Mouse (Mus musculus) Patski (cell line): ENCODE measurements around the gene Runx1. TPM values are rescaled to one million over a fixed set of nuclear protein-coding genes. Genes with fewer than 3 reads are reported as not detected.

Experiments used
- ATAC-seq: fragments of 100-300 bp; one replicate; pipeline ENCODE4 v1.8.0; 2021
- CTCF ChIA-PET: fragments of 350-600 bp; sonication (Branson Sonifier 250); formaldehyde crosslinking; loops from one replicate; lab custom pipeline; 2022; ENCODE audit warnings: inconsistent platforms; lab: Charles Lee
- POLR2A ChIA-PET: fragments of 350-600 bp; sonication (Branson Sonifier 250); formaldehyde crosslinking; loops from one replicate; lab custom pipeline; 2022; ENCODE audit warnings: antibody characterized with exemption, inconsistent platforms; lab: Charles Lee
- DNase-seq: peaks from one replicate; pipeline ENCODE4 v3.0.0-alpha.2; 2011; ENCODE audit warnings: low read depth, low spot score
- H3K27me3 ChIP-seq: fragments of 371-371 bp; one replicate; pipeline ENCODE4 v1.5.1; 2021
- CTCF ChIP-seq: fragments of 100-300 bp; IDR thresholded peaks from one replicate; pipeline ENCODE4 v1.5.1; 2021
- in situ Hi-C: fragments of 300-500 bp; cut with MboI; formaldehyde crosslinking; loops from 3 replicates; pipeline ENCODE4 v1.11.1; 2018; ENCODE audit warnings: low pct_unique_long_range_greater_than_20kb, mixed read lengths
- polyA plus RNA-seq: library from polyadenylated mRNA; unstranded; gene quantifications from one replicate; pipeline ENCODE4 v1.2.3, GENCODE M21; 2021

Gene Runx1
- polyA plus RNA-seq, 1 experiment from 2014 or later: 42.5 TPM

DNA sequence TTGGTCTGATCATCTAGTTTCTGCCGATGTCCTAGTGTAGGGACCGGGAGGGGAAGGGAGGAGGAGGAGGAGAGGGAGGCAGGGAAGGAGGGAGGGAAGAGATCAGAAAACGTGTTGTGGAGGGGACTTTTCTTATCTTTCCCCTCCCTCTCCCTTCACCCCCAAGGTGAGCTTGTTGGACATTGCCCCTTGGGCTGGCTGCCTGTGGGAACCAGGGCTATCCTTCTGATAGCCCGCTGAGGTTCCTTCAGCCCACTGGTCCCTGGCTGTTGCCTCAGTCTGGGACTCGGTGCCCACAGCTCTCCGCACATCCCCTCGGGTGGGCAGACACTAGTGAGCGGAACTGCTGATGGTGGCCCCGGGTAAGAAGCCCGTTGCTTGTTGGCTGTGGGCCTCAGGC, 181.6 kb downstream of the Runx1 start:
- POLR2A ChIA-PET: interaction anchor here (0.7 kb wide), 1 partner anchor 9 kb away, joined by 4 read pairs; no protein-coding TSS in a partner anchor
- no peak for TF ChIP-seq CTCF
- DNase-seq (no peak), ATAC-seq (no peak)
- no peaks in the 10 kb centered on the region for H3K27me3 ChIP-seq
- in situ Hi-C loops: no loop called here
- CTCF ChIA-PET: interaction anchor here (0.8 kb wide), 1 partner anchor 8 kb away, joined by 3 read pairs; no protein-coding TSS in a partner anchor

DNA sequence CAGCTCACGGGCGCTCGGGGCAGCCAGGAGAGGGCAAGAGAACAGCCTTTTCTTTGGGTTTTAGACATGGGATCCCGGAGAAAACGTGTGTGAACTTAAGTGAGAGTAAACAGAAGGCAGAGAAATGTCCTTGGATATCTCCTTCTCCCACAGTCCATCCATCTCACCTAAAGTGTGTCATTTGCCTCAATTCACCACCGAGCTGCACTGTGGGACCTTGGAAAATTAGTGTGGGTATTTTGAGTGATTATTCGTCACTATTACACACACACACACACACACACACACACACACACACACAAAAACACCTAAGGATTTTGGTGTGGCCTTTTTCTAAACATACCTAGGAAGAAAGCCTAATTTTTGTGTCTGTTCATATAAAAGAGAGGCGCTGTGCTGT, 183.7 kb downstream of the Runx1 start:
- in situ Hi-C loops: no loop called here
- POLR2A ChIA-PET: no interaction called here
- CTCF ChIA-PET: no interaction called here
- H3K27me3 ChIP-seq: no peaks in the 10 kb centered on the region
- ATAC-seq (no peak), DNase-seq (no peak)
- TF ChIP-seq CTCF: no peak

DNA sequence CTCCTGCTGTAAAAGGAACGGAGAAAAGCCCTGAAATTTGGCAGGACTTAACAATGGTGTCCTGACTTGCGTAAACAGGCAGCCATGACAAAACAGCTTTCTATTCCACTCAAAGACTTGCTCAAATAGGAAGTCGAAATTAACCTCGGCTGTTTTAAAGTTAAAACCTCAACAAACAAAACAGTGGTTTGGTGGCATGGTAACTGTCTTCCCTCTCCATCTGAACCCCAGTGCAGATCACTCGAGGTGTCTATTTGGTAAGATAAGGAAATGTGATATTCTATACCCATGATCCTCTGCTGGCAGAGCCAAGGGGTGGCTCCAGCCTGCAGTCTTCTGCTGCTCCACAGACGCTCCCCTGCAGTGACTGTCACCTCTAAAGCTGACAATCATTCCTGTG, 184.9 kb downstream of the Runx1 start:
- no peak for ATAC-seq

DNA sequence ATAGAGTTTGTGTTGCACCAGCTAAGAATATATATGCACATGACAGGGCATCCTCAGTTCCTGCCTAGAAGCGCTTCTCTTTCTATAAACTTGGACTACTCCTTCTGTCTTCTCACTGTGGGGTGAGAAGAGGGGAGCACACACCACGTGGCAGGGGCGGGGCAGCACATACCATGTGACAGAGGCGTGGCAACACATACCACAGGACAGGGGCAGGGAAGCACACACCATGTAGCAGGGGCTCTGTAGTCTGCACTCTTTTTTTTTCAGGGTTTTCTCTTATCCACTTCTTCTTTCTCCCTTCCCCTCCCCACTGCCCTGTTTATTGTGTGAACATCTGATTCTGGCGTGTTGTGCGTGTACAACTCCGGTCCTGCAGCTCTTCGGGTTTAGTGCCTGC, 186.9 kb downstream of the Runx1 start:
- no peak for ATAC-seq
- in situ Hi-C loops: no loop called here
- TF ChIP-seq CTCF: no peak
- ChIA-PET CTCF (no interaction called here), POLR2A (interaction anchor here (1.0 kb wide), 1 partner anchor 11 kb away, joined by 4 read pairs; no protein-coding TSS in a partner anchor)
- no peaks in the 10 kb centered on the region for H3K27me3 ChIP-seq
- no peak for DNase-seq

More for the DNA sequence above, 184.9 kb downstream of the Runx1 start:
- DNase-seq: no peak
- H3K27me3 ChIP-seq: no peaks in the 10 kb centered on the region
- ChIA-PET POLR2A (no interaction called here), CTCF (no interaction called here)
- TF ChIP-seq CTCF: no peak
- in situ Hi-C loops: no loop called here

DNA sequence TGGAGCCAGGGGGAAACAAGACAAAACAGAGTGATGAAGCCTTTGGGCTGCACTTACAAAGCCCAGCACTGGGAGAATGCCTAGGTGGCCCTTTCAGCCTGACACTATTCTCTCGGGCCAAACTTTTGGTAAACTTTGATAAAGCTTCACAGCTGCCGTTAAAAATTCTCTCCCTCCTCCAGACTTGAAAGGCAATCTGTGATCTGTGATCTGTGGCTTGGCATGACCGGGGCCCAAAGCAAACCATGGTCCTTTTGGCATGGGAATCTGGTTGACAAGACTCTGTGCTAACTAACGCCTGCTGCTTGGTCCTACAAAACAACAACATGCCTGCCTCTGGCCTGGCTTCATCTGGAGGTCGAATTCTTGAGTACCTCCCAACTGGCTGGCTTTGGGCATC, 188.9 kb downstream of the Runx1 start:
- DNase-seq (no peak), ATAC-seq (no peak)
- TF ChIP-seq CTCF: no peak
- POLR2A ChIA-PET: no interaction called here
- in situ Hi-C loops: no loop called here
- no peaks in the 10 kb centered on the region for H3K27me3 ChIP-seq
- CTCF ChIA-PET: no interaction called here

DNA sequence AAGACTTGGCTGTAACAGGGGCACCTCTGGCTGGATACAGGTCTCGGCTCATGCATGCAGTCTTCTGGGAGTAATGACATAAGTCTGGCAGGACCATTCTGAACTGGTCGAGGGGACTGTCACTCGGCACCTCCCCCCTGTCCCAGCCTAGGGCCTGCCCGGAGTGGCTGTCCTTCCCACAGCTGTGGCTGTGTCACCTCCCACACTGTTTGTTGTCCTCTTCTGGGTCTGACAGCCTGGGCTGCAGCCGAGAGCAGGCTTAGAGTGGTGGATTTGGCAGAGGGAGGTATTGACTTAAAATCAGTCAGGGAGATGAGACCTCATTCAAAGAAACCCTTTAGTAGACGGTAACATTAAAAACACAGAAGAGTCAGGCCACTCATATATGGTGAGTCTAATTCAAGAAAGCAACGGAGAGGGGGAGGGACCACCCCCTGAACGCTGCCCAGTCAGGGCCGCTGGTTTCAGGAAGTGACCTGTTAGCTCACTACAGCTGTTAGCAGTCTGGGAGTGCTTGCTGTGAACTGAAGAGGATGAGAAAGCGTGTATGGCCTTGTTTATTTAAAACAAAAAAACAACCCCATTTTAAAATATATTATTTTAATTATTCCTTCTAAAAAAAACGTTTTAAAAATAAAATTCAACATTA, 193.7 kb downstream of the Runx1 start:
- no peak for TF ChIP-seq CTCF
- in situ Hi-C loops: no loop called here
- CTCF ChIA-PET: no interaction called here
- no peaks in the 10 kb centered on the region for H3K27me3 ChIP-seq
- DNase-seq (no peak), ATAC-seq (no peak)
- POLR2A ChIA-PET: no interaction called here

DNA sequence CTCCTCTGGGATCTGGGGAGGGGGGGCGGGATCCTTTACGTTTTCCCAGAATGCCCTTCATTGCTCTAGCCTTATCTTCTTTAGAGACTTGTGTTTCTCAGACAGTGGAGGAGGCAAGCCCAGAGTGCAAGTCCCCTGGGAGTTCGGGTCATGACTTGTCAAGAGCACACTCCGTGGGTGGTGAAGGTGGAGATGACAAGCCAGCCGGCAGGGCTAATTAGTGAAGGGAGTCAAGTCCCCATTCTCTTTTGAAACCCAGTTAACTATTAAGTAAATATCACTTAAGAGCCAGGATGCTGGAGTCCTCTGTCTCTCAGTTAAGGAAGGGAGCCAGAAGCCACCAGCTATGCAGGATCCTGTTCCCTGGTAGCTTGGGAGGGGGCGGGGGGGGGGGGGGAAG, 194.3 kb downstream of the Runx1 start:
- no peak for TF ChIP-seq CTCF
- in situ Hi-C loops: no loop called here
- peak; percentile 23 for ATAC-seq
- ChIA-PET CTCF (no interaction called here), POLR2A (no interaction called here)
- H3K27me3 ChIP-seq: no peaks in the 10 kb centered on the region
- no peak for DNase-seq

DNA sequence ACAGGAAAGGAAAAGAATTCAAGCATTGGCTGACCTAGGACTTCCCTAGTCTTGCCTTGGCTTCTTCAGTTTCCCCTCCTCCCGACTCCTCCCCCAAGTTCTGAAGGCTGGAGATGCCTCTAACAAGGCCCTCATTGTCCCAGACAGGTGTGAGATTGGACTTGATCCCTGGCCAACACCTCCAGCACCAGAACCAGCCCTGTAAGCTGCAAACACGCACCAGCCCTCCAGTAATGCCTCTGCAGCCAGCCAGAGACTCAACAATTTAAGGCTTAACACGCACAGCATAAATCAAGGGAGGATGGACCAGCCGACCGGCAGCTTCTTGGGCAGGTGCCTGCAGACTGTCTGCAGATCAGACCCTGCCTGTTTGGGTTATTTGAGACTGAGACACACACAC, 195.0 kb downstream of the Runx1 start:
- no peak for TF ChIP-seq CTCF
- no peak for DNase-seq
- ATAC-seq: no peak
- POLR2A ChIA-PET: no interaction called here
- no peaks in the 10 kb centered on the region for H3K27me3 ChIP-seq
- in situ Hi-C loops: no loop called here
- CTCF ChIA-PET: interaction anchor here (1.1 kb wide), 1 partner anchor 18 kb away, joined by 3 read pairs; no protein-coding TSS in a partner anchor

DNA sequence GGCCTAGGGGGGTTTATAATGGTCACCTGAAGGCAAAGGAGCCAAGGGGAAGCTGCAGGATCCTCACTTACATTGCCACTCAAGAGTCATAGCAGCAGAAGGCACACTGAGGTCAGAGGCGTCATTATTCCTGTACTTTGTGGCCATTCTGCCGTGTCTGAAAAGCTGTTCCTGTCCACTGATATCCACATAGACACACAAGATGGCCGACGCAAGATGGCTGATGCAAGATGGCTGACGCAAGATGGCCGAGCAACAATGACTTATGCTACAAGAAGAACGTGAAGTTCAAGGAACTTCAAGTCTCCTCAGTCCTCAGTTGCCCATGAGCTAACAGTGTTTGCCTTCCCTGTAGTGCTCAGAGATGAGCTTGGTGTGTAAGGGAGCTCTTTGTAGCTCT, 196.1 kb downstream of the Runx1 start:
- ATAC-seq: no peak

DNA sequence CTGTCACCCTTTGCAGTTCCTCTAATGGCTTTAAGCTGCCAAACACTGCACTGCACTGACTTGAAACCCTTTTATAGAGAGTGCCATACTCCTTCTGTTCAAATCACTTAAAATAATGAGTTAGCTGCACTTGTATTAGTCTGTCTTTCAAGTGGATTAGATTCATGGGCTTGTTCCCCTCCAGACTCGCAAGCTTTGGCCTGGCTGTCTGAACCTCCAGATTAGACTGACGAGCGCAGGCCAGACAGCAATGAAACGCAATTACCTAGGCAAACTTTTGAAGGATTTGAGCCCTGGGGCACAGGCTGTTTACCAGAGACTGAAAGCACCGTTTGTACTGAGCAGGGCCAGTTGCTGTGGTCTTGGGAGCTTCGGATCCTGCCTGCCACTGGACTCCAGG, 198.7 kb downstream of the Runx1 start:
- ChIA-PET CTCF (interaction anchor here (1.4 kb wide), 1 partner anchor 26 kb away, joined by 3 read pairs; no protein-coding TSS in a partner anchor), POLR2A (interaction anchor here (0.8 kb wide), 1 partner anchor 77 kb away, joined by 3 read pairs; no protein-coding TSS in a partner anchor)
- H3K27me3 ChIP-seq: no peaks in the 10 kb centered on the region
- TF ChIP-seq CTCF: no peak
- DNase-seq (no peak), ATAC-seq (no peak)
- in situ Hi-C loops: no loop called here

More for the DNA sequence above, 196.1 kb downstream of the Runx1 start:
- H3K27me3 ChIP-seq: no peaks in the 10 kb centered on the region
- no peak for DNase-seq
- ChIA-PET POLR2A (interaction anchor here (1.0 kb wide), 1 partner anchor 11 kb away, joined by 3 read pairs; no protein-coding TSS in a partner anchor), CTCF (no interaction called here)
- no peak for TF ChIP-seq CTCF
- in situ Hi-C loops: no loop called here

DNA sequence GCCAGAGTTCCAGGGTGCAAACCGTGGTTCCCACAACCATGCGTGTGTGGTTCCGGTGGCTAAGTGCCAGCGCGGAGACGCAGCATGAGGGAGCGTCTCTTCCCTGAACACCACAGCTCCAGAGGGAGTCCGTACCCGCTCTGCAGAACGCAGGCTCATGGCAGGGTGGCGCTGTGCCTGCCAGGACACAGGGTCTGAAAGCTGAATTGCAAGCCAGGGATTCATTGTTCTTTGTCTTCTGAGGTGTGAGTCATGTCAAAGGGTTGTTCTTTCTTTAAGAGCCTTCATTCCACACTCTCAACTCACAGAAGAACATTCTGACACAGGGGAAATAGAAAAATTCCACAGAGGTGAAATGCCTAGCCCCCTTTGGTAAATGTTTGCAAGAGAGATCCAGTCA, 202.0 kb downstream of the Runx1 start:
- H3K27me3 ChIP-seq: no peaks in the 10 kb centered on the region
- in situ Hi-C loops: loop anchor here (5.0 kb wide), 1 partner anchor 73 kb away; no protein-coding TSS in a partner anchor
- DNase-seq: peak; percentile 92
- ChIA-PET POLR2A (no interaction called here), CTCF (no interaction called here)
- no peak for TF ChIP-seq CTCF
- peak; percentile 70 for ATAC-seq
